Mouse (Mus musculus): ENCODE measurements around the gene Pde4d.

- no peak for TF ChIP-seq NRF1 (IDR thresholded peaks at IDR 0.05; ENCODE audit: insufficient read depth, low read depth, low read length, poor library complexity, severe bottlenecking)
- TF ChIP-seq USF1 (IDR thresholded peaks at IDR 0.05; ENCODE audit: low read depth, low read length): no peak
- no peak for TF ChIP-seq CTCF (IDR thresholded peaks at IDR 0.05 in 2 of 3, conservative IDR thresholded peaks at IDR 0.05 in 1 of 3; ENCODE audit: control insufficient read depth in 1 of 3, insufficient read depth in 1 of 3, low read depth in 2 of 3, low read length in 3 of 3, poor library complexity in 1 of 3, severe bottlenecking in 1 of 3)
- TF ChIP-seq GABPA (IDR thresholded peaks at IDR 0.05; ENCODE audit: low read depth, low read length): no peak
- TF ChIP-seq MYC (IDR thresholded peaks at IDR 0.05; ENCODE audit: low read depth, low read length): no peak
- TF ChIP-seq SIN3A (IDR thresholded peaks at IDR 0.05; ENCODE audit: low read length): no peak
- no peak for TF ChIP-seq POLR2A (IDR thresholded peaks at IDR 0.05; ENCODE audit: control insufficient read depth in 1 of 2, insufficient read depth in 1 of 2, low read depth in 1 of 2, low read length in 2 of 2, poor library complexity in 1 of 2)
- TF ChIP-seq TBP (IDR thresholded peaks at IDR 0.05; ENCODE audit: low read depth, low read length): no peak
- TF ChIP-seq BHLHE40 (IDR thresholded peaks at IDR 0.05; ENCODE audit: borderline replicate concordance, low read depth, low read length): no peak
- no peak for TF ChIP-seq GATA1 (IDR thresholded peaks at IDR 0.05; ENCODE audit: low read depth, low read length)
- no peak for TF ChIP-seq MAFK (IDR thresholded peaks at IDR 0.05; ENCODE audit: borderline replicate concordance, low read depth, low read length)
Observed at GRCm38 (mm10) chr13:109047126-109047525, 597.4 kb downstream of the Pde4d start.

All from MEL (cell line).